Mouse (Mus musculus) T-helper 2 cell (primary cell): ENCODE measurements around the gene Cux2.

Experiments used
- in situ Hi-C: fragments of 300-600 bp; cut with MboI, MseI; formaldehyde crosslinking; loops from one replicate; pipeline ENCODE4 v1.15.1; 2025; ENCODE audit warnings: high pct_unique_total_duplicates

Cux2 gene

DNA sequence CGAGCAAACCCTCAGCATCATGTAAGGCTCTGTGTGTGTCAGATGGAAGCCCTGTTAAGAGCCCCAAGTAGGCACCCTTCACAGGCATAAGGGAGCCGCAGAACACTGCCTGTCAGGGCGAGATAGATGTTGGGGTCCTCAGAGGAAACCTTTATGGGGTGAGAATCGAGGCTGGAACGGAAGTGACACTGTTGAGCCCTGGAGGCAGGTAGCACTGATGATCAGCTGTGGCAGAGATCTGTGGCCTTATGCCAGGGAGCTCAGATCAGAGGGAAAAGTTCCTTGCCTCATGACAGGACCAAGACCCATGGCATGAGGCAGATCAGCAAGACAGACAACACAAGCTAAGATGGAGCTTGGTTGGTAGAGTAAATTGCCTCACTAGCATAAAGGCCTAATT lies 228.8 kb downstream of the Cux2 start:
- in situ Hi-C loops = no loop called here

DNA sequence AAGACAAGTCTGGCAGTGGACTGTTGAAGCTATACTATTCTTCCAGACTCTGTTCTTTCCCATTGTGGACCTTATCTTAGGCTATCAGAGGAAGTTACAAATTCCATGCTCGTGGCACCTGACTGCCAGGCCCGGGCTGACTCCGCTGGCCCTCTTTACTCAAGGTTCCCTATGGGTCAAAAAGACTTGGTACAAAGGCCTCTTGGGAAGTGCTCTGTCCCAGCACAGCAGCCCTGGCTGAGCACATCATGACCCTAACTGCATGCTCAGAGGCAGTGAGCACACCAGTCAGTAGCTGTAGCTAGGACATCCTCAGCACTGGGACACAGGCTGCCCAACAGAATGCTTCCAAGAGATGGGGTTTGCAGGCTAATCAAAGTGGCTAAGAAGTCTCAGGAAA lies 229.2 kb downstream of the Cux2 start:
- in situ Hi-C loops = no loop called here

DNA sequence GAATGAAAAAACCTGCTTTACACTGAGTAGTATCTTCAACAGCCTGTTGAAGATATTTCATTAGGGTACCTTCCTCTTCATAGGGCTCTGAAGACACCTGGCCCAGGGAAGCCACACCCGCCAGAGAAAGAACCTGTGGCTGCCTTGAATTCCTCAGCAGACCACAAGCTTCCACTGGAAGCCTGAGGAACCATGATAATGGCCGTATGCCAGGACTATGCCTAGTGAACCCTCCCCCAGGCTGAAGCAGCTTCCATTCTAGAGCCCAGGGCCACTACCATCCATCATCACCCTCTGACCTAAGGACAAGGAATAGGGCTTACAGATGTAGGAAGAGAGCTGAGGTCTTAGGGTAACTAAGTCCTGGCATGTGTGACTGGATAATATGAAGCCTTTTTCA lies 229.7 kb downstream of the Cux2 start:
- in situ Hi-C loops = no loop called here

DNA sequence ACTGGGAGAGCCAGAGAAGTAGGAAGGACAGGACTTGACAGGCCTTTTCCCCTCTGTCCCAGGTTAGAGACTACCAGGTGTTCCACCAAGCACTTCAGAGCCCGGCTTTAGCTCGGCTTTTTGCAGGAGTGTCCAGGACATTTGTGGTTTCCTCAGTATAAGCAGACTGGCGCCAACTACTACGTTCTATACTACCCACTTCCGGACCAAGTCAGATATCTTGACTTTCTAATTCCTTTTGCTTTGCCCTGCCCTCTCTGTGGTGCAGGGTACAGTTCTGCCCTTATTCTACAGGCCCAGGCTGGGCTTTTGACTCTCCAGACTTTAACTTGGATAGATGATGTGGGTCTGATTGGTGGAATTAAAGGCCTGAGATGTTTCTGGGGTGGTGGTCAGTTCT lies 230.3 kb downstream of the Cux2 start:
- in situ Hi-C loops = no loop called here

DNA sequence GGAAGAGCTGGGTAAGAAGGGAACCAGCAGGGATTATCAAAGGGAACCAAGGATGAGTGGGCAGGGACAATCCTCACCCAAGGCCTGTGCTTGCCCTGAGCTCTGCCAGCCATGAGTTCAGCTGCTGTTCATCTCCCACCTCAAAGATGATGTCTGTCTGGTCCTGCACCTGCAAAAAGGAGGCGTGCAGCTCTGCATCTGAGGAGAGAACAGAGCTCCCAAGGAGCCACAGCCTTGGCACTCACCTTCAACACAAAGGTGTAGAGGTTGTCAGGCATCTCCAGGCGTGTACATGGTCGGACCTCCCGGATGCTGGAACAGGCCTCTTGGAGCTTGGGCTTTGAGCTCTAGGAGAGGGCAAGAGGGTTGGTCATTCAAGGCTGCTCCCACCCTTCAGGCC lies 231.0 kb downstream of the Cux2 start:
- in situ Hi-C loops = no loop called here

DNA sequence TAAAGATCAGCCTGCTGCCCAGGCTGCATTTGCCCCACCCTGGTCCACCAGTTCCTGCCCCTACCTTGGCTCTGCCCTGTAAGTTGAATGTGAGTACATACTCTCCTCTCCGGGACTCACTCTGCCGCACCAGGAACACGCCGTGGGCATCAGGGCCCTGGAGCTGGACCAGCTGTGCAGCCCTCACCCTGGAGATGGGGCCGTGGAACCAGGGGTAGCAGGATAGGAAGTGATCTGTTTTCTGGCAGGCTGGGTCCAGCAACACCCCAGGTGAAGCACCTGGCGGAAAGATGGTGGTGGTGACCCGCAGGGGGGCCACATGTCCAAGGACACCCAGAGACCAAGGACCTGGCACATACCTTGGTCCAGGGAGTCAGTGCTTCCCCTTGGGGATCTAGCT lies 231.5 kb downstream of the Cux2 start:
- in situ Hi-C loops = no loop called here

DNA sequence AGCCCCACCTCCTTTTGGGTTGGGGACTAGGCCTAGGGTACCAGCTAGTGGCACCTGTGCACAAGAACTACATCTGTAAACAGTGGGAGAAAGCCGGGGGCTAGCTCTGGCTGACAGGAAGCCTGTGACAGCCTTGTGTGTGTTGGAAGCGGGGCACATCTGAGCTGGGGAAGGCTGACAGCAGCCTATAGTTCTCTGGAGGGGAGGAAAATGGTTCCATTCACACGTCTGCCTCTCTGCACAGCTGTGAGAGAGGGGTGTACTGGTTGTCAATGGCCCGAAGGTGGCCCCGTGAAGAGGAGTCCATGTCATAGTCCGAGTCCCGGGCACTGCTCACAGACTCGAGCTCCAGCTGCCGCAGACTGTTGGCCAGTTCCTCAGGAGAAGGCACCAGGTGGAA lies 232.4 kb downstream of the Cux2 start:
- in situ Hi-C loops = no loop called here

DNA sequence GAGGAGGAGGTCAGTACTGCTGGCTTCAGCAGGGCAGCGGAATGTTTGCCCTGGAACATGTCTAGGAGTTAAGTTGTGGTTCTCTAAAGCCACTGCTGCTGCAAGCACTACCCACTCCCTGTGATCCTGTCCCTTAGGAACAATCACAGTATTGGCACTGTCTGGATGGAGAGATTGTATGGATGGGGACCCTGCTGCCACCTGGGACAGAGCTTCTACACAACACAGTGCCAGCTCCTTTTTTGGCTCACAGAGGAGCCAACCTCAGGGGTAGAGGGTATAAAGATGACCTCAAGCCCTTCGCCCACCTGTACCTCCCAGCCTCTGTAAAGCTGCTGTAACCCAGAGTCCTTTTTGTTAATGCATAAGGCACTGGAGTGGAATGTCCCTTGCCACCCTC lies 233.3 kb downstream of the Cux2 start:
- in situ Hi-C loops = no loop called here

DNA sequence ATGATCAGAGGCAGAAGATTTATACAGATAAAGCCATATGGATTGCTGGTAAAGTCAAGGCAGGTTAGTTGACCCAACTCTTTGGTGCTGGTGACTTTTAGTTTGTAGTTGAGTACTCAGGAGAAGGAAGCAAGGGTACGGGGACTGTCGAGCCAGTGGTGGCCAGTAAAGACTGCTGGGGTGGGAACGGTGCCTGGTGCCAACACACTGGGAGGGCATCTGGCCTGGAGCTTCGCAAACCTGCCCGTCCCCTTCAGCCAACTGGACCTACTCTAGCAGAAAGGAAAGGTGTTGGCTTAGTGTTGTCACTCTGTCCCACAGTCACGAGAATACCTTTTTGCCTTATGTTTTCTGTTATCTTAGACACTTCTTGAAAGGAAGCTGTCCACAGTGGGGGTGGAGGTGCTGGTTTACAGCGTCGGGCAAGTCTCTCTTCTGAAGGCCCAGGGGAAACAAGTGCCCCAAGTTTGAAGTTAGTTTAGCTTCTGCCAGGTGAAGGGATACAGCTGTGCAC lies 234.0 kb downstream of the Cux2 start:
- in situ Hi-C loops = no loop called here

DNA sequence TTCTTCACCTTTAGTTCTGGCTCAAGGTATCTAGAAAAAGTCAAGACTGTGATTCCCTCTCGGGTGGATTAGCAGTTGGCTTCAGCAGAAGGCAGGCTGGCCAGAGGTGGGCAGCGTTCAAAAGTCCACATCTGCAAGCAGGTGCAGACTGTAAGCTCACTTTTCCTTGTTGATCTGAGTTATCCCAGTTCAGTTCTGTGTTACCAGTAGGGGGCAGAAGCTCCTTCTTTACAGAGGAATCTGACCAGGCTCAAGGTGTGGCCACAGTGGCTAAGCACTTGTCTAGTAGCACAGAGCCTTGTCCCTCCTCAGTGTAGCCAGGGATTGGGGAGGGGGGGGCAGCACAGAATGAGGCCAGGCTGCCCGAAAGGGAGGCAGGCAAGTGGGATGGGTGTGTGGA lies 234.8 kb downstream of the Cux2 start:
- in situ Hi-C loops = no loop called here

DNA sequence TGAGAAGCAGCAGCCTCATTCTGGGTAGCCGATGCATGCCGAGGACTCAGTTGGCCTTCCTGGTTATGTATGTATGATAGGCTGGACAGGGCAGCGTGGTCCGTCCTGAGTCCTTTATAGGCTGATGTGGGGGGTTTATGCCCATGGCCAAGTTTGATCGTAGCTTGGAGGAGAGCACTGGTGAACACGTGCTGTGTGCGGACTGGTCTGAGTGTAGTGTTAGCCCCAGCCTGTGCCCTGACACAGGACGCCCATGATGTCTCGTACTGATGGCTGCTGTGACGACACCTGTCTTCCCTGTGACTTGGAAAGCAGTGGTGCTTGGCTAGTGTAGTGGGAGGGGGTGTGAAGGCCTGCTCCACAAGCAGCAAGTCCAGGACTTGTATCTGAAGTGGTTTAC lies 236.2 kb downstream of the Cux2 start:
- in situ Hi-C loops = no loop called here

DNA sequence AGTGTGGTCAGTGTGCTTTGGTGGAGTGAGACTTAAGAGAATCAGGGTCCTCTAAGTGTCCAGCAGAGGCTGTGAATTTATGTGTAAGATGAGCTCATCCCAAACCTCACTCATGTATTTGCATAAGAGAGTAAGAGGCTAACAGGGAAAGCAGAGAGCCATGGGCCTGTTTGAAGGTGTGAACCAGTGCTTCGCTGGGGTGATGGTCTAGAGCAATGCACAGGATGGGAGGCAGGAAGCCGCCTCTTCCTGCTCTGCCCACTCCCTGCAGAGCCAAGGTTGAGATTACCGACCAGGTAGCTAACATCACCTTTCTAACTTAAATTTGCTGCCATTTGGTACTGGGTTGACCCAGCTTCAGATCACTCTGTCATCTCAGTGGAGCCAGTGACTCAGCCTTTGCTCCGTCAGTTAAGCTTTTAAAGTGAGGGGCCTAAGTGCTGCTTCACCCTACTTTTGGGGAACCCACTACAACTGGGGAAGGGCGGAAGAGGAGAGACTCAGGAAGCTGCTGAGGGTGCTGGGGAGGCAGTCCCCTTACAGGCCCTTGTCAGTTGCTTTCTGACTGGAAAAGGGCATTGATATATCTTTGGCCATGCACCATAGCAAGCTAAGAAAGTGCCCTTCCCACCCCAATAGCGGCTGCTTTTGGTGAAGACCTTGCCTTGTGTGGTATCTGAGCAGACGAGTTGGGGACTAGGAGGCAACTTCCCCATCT lies 237.2 kb downstream of the Cux2 start:
- in situ Hi-C loops = no loop called here

DNA sequence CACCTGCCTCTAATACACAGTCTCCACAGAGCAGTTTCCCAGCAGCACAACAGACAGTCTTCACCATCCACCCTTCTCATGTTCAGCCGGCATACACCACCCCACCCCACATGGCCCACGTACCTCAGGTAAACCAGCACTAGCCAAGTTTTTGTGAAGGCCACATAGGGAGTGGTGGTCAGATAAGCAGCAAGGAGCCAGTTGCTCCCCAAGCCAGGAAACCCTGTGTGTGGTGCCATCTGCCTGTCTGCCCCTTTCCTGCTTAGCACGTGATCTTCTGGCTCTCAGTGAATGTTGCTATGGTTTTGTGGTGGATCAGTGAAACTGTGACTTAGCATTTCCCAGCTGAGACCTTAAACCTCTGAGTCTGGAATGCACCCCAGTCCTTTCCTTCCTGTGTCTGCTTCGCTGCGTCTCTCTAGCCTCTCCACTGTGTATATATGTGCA lies 238.4 kb downstream of the Cux2 start:
- in situ Hi-C loops = no loop called here

DNA sequence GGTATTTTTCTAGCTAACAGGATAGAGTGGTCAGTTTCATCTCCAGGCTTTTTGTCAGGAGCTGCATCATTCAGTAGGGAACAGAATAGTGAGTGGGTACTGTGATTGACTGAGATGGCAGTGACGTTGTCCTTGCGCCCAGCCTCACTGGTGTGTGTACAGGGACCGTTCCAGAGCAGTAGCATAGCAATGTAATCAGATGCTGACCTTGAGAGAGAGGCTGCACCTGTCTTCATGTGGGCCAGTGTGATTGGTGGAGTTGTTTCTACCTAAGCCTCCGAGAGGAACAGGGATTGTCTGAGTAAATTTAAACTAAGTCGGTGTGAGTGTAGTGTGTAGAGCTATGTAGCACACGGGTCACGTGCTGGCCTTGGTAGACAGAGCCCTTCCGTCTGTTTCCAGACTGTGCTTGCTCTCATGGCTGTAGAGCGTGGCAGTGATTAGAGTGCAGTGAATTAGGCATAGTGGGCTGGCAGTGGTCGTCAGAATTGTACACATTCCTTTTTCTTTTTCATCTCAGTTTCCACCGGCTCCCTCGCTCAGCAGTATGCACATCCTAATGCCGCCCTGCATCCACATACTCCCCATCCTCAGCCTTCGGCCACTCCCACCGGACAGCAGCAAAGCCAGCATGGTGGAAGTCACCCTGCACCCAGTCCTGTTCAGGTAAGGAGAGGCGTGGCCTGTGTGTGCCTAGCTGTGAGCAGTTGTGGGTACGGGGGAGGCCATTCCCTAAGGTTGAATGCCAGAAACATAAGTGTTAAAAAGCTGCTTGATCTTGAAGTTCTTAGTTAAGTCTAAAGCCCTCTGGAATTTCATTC lies 239.4 kb downstream of the Cux2 start:
- in situ Hi-C loops = no loop called here

DNA sequence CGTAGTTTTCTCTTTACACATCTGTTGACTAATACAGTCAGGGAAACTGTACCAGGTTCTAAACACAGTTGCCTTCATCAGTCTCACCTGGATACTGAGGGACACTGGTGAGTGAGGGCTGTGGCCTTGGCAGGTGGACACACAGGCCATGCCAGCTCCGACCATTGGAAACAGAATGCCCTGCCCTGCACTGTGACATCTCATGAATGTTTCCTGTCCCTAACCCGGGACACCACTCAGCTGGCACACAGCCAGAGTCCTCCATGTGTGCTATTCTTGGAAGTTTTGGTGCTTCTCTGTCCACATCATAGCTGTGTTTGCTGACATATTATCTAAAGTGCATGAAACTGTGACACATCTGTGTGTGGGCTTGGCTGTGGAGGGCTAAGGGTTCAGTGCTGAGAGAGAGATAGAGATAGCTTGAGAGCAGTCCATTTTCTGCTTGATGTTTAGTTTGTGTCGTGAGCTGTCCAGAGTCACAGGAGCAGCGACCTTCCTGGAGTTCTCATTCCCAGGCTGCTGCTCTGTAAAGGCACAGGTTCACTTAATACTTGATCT lies 240.2 kb downstream of the Cux2 start:
- in situ Hi-C loops = no loop called here

DNA sequence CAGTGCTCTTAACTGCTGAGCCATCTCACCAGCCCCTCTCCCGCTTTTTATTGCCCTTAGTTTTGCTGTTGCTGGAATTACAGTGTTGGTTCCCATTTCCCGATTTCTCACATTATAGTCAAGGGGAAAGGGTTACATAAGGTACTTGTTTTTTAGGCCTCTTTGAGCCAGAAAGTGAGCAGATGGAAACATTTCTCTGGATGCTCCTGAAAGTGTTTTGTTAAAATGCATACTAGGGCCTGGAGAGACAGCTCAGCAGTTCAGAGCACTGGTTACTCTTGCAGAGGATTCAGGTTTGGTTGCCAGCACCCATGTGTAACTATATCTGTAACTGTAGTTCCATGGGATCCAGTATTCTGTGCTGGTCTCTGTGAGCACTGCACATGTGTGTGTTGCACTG lies 241.7 kb downstream of the Cux2 start:
- in situ Hi-C loops = no loop called here

DNA sequence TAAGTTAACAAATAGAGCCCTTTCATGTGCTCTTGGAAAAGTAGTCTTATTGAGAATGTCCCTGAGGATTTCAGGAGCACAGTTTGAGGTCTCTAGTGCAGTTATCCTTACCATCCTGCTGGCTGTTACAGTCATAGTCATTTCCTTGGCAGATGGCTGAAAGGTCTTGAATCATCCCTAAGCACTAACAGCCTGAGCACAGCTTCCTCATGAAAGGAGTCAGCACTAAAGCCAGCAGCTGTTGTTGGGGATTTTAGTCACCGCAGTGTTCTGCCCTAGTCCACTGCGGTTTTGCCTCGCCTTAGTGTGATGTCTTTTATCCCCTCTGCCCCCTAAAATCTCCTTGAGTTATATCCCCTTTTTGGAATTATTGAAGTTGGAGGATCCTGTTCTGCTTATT lies 242.7 kb downstream of the Cux2 start:
- in situ Hi-C loops = no loop called here
